In genomic region chr3:95763811-95764210, GRCm38 (mm10) we compare ENCODE assay signal across 27 mouse cellular contexts. TPM values are rescaled to one million over a fixed set of nuclear protein-coding genes. Genes with fewer than 3 reads are reported as not detected.
A peak's percentile ranks its signal among the peaks of the same experiment; 100 is the strongest.
DNase-seq lines count a peak whose midpoint lies in the region; ATAC-seq and TF ChIP-seq lines count a peak whose summit lies in the region.
"Had no signal": no experiment of that assay in that cellular context is flagged by ENCODE, and none has a peak within 500 bp of the region (broad histone marks: within the 10 kb centered on the region; RNA-seq: fewer than 3 reads in every experiment).

No protein-coding gene starts in this region.

- no peak overlapping the region for H3K4me2 ChIP-seq in forebrain, postnatal 0 days (ENCODE audit: low read depth)
- H3K4me2 ChIP-seq in heart, embryonic 12.5 days: no peak overlapping the region
- H3K4me2 ChIP-seq in lung, embryonic 15.5 days: no peak overlapping the region
- H3K4me2 ChIP-seq in stomach, embryonic 14.5 days (replicated peaks; ENCODE audit: low read depth, low read length): no peak overlapping the region
- H3K4me2 ChIP-seq in stomach, postnatal 0 days (replicated peaks; ENCODE audit: low read depth): no peak overlapping the region
- H3K4me2 ChIP-seq: hindbrain, embryonic 13.5 days; kidney, embryonic 15.5 days; limb, embryonic 15.5 days; lung, embryonic 14.5 days; neural tube, embryonic 13.5 days had no signal

- TF ChIP-seq EP300 in stomach, postnatal 0 days (optimal IDR thresholded peaks at IDR 0.05): no peak

- no peaks in the 10 kb centered on the region for H3K27me3 ChIP-seq in forebrain, embryonic 10.5 days (ENCODE audit: poor library complexity, severe bottlenecking)
- no peaks in the 10 kb centered on the region for H3K27me3 ChIP-seq in forebrain, postnatal 0 days (ENCODE audit: insufficient read depth, low read length)
- no peaks in the 10 kb centered on the region for H3K27me3 ChIP-seq in heart, embryonic 12.5 days (replicated peaks)
- H3K27me3 ChIP-seq in lung, embryonic 15.5 days: no peaks in the 10 kb centered on the region
- no peaks in the 10 kb centered on the region for H3K27me3 ChIP-seq in stomach, embryonic 14.5 days (ENCODE audit: control insufficient read depth, insufficient read depth, low read length)
- no peaks in the 10 kb centered on the region for H3K27me3 ChIP-seq in stomach, postnatal 0 days (ENCODE audit: control insufficient read depth, insufficient read depth, low read length)
- H3K27me3 ChIP-seq: CH12.LX; hindbrain, embryonic 13.5 days; kidney, embryonic 15.5 days; limb, embryonic 15.5 days; megakaryocyte, embryonic 14.5 days; neural tube, embryonic 13.5 days had no signal

- H3K27ac ChIP-seq in forebrain, embryonic 10.5 days: 0 out of 2 replicates have a peak overlapping the region, but pooled peaks have one; percentile 4
- no peak overlapping the region for H3K27ac ChIP-seq in forebrain, postnatal 0 days (ENCODE audit: low read depth, low read length)
- peak overlapping the region; percentile 35; the same call in 1 of the 2 replicates for H3K27ac ChIP-seq in heart, embryonic 12.5 days (ENCODE audit: poor library complexity, severe bottlenecking)
- H3K27ac ChIP-seq in lung, embryonic 15.5 days: 0 out of 2 replicates have a peak overlapping the region, but pooled peaks have one; percentile 19
- no peak overlapping the region for H3K27ac ChIP-seq in stomach, embryonic 14.5 days (ENCODE audit: low read length)
- no peak overlapping the region for H3K27ac ChIP-seq in stomach, postnatal 0 days (replicated peaks)
- H3K27ac ChIP-seq: hindbrain, embryonic 13.5 days; kidney, embryonic 15.5 days; limb, embryonic 15.5 days; liver, embryonic 14.5 days; neural tube, embryonic 13.5 days had no signal

- no peak for DNase-seq in forebrain, embryonic 10.5 days (ENCODE audit: extremely low spot score, low spot score)
- DNase-seq in forebrain, postnatal 0 days: no peak
- DNase-seq in heart, adult 8-10 months (ENCODE audit: low spot score): no peak
- DNase-seq in lung, adult 2 months: no peak
- DNase-seq in stomach, postnatal 0 days (ENCODE audit: low spot score): no peak
- DNase-seq: adrenal gland, postnatal 14 days; cerebellum, adult 11 months; cerebellum, adult 9-10 months; cerebellum, postnatal 36 days; heart, postnatal 14 days; kidney, adult 11 months; kidney, postnatal 36 days; lung, embryonic 14.5 days; lung, postnatal 36 days; right cerebral cortex, postnatal 4 days had no signal

- TF ChIP-seq CTCF in forebrain, postnatal 0 days (IDR thresholded peaks at IDR 0.05; ENCODE audit: low read depth): no peak
- no peak for TF ChIP-seq CTCF in lung, adult 2 months (IDR thresholded peaks at IDR 0.05; ENCODE audit: insufficient read depth, low read length)
- TF ChIP-seq CTCF in stomach, postnatal 0 days (IDR thresholded peaks at IDR 0.05; ENCODE audit: low read depth): no peak

- H3K36me3 ChIP-seq in forebrain, embryonic 10.5 days (replicated peaks): peaks cover 64% of the 10 kb centered on the region
- peaks cover 46% of the 10 kb centered on the region for H3K36me3 ChIP-seq in forebrain, postnatal 0 days (ENCODE audit: insufficient read depth)
- H3K36me3 ChIP-seq in heart, embryonic 12.5 days: peaks cover 49% of the 10 kb centered on the region
- H3K36me3 ChIP-seq in lung, embryonic 15.5 days: peaks cover 45% of the 10 kb centered on the region
- H3K36me3 ChIP-seq in stomach, embryonic 14.5 days (ENCODE audit: control insufficient read depth, insufficient read depth, low read length): peaks cover 34% of the 10 kb centered on the region
- peaks cover 21% of the 10 kb centered on the region for H3K36me3 ChIP-seq in stomach, postnatal 0 days (ENCODE audit: control insufficient read depth, insufficient read depth, low read length)

- 83% methylated on average over 10 of the region's 10 CpGs for WGBS in forebrain, embryonic 10.5 days
- 78% methylated on average over 10 of the region's 10 CpGs for WGBS in forebrain, postnatal 0 days
- 79% methylated on average over 10 of the region's 10 CpGs for WGBS in heart, embryonic 12.5 days
- WGBS in lung, embryonic 15.5 days: 60% methylated on average over 10 of the region's 10 CpGs
- WGBS in lung, adult 2 months: 75% methylated on average over 10 of the region's 10 CpGs
- WGBS in stomach, embryonic 14.5 days: 72% methylated on average over 10 of the region's 10 CpGs
- WGBS in stomach, postnatal 0 days: 56% methylated on average over 10 of the region's 10 CpGs

- no peak for TF ChIP-seq POLR2A in lung, adult 2 months (IDR thresholded peaks at IDR 0.05; ENCODE audit: borderline replicate concordance, extremely low read depth, low read depth, low read length)

- no peak overlapping the region for H3K9ac ChIP-seq in forebrain, postnatal 0 days
- no peak overlapping the region for H3K9ac ChIP-seq in heart, embryonic 12.5 days
- no peak overlapping the region for H3K9ac ChIP-seq in lung, embryonic 15.5 days
- H3K9ac ChIP-seq in stomach, embryonic 14.5 days (replicated peaks; ENCODE audit: low read depth, low read length): no peak overlapping the region
- no peak overlapping the region for H3K9ac ChIP-seq in stomach, postnatal 0 days (ENCODE audit: low read length)
- H3K9ac ChIP-seq: hindbrain, embryonic 13.5 days; kidney, embryonic 15.5 days; limb, embryonic 15.5 days; liver, embryonic 14.5 days; lung, embryonic 14.5 days; neural tube, embryonic 13.5 days had no signal

- no peak for ATAC-seq in forebrain, postnatal 0 days
- ATAC-seq in heart, embryonic 12.5 days (ENCODE audit: insufficient number of reproducible peaks, low FRiP score): no peak
- ATAC-seq in lung, embryonic 15.5 days (ENCODE audit: borderline replicate concordance, extremely low read depth, low FRiP score, low TSS enrichment): no peak; the same call in 1 of the 2 replicates
- ATAC-seq in stomach, embryonic 14.5 days (ENCODE audit: insufficient number of reproducible peaks, insufficient read depth, low FRiP score, low read depth): 0 out of 2 replicates have a peak, but pooled peaks have one; percentile 42
- ATAC-seq in stomach, postnatal 0 days (ENCODE audit: low FRiP score, low TSS enrichment): no peak
- ATAC-seq: forebrain, embryonic 16.5 days; inflammation-experienced regulatory T-cells, adult 6 months had no signal

- H3K4me1 ChIP-seq in forebrain, embryonic 10.5 days: 0 out of 2 replicates have a peak, but pooled peaks cover 4% of the 10 kb centered on the region
- H3K4me1 ChIP-seq in forebrain, postnatal 0 days (ENCODE audit: insufficient read depth): no peaks in the 10 kb centered on the region
- H3K4me1 ChIP-seq in heart, embryonic 12.5 days (replicated peaks): peaks cover 19% of the 10 kb centered on the region
- peaks cover 8% of the 10 kb centered on the region for H3K4me1 ChIP-seq in lung, embryonic 15.5 days
- no peaks in the 10 kb centered on the region; the same call in 1 of the 2 replicates for H3K4me1 ChIP-seq in lung, adult 2 months (ENCODE audit: control insufficient read depth, insufficient read depth, low read length)
- H3K4me1 ChIP-seq in stomach, embryonic 14.5 days (ENCODE audit: control insufficient read depth, insufficient read depth, low read length): no peaks in the 10 kb centered on the region
- no peaks in the 10 kb centered on the region for H3K4me1 ChIP-seq in stomach, postnatal 0 days (replicated peaks; ENCODE audit: control insufficient read depth, insufficient read depth)
- H3K4me1 ChIP-seq: hindbrain, embryonic 13.5 days; kidney, embryonic 15.5 days; limb, embryonic 15.5 days; neural tube, embryonic 13.5 days had no signal

- no peaks in the 10 kb centered on the region for H3K9me3 ChIP-seq in forebrain, embryonic 10.5 days
- no peaks in the 10 kb centered on the region for H3K9me3 ChIP-seq in forebrain, postnatal 0 days (ENCODE audit: low read length)
- H3K9me3 ChIP-seq in heart, embryonic 12.5 days (replicated peaks): no peaks in the 10 kb centered on the region
- H3K9me3 ChIP-seq in lung, embryonic 15.5 days: no peaks in the 10 kb centered on the region
- H3K9me3 ChIP-seq in stomach, embryonic 14.5 days (ENCODE audit: control insufficient read depth, low read depth, low read length): no peaks in the 10 kb centered on the region
- H3K9me3 ChIP-seq in stomach, postnatal 0 days (ENCODE audit: control insufficient read depth, low read length): no peaks in the 10 kb centered on the region
- H3K9me3 ChIP-seq: hindbrain, embryonic 13.5 days; kidney, embryonic 15.5 days; limb, embryonic 15.5 days; megakaryocyte, embryonic 14.5 days; neural tube, embryonic 13.5 days had no signal

- no peak overlapping the region for H3K4me3 ChIP-seq in forebrain, embryonic 10.5 days
- H3K4me3 ChIP-seq in forebrain, postnatal 0 days (ENCODE audit: low read depth, low read length): no peak overlapping the region
- no peak overlapping the region for H3K4me3 ChIP-seq in heart, embryonic 12.5 days
- H3K4me3 ChIP-seq in lung, embryonic 15.5 days: no peak overlapping the region
- no peak overlapping the region for H3K4me3 ChIP-seq in lung, adult 2 months (replicated peaks; ENCODE audit: extremely low read depth, low read depth, low read length)
- no peak overlapping the region for H3K4me3 ChIP-seq in stomach, embryonic 14.5 days (ENCODE audit: low read depth, low read length)
- no peak overlapping the region for H3K4me3 ChIP-seq in stomach, postnatal 0 days (ENCODE audit: low read depth, low read length)
- H3K4me3 ChIP-seq: hindbrain, embryonic 13.5 days; kidney, embryonic 15.5 days; limb, embryonic 15.5 days; megakaryocyte, embryonic 14.5 days; neural tube, embryonic 13.5 days had no signal

RNA-seq across cellular contexts. Expression of gene Tars2, which starts 3.8 kb away (rescaled TPM):
- polyA plus RNA-seq in forebrain, embryonic 10.5 days (2016; fragmentation: Nextera tagmentation; extraction: Ambion mirVana): 76.5 and 76.9 TPM in 2 replicates
- total RNA-seq in forebrain, postnatal 0 days (2014; rRNA removed): 40.2 and 52.6 TPM in 2 replicates
- 36.5 and 41.2 TPM in 2 replicates for polyA plus RNA-seq in forebrain, postnatal 0 days (2015; fragmentation: Nextera tagmentation; extraction: Ambion mirVana)
- 43.6 TPM in 2 replicates for polyA plus RNA-seq in heart, embryonic 12.5 days (2016; fragmentation: Nextera tagmentation; extraction: Ambion mirVana)
- total RNA-seq in heart, adult 8-10 months (2022): 10 to 100 TPM; 48.1 to 51.8 (median 49.0) TPM
- 51.8 and 52.8 TPM in 2 replicates for polyA plus RNA-seq in lung, embryonic 15.5 days (2015; fragmentation: Nextera tagmentation; extraction: Ambion mirVana)
- polyA plus RNA-seq in lung, adult 2 months (2012; rRNA removed): 21.6 and 25.7 TPM in 2 replicates
- polyA plus RNA-seq in stomach, embryonic 14.5 days (2014; fragmentation: Nextera tagmentation; extraction: Ambion mirVana): 46.8 and 47.5 TPM in 2 replicates
- polyA plus RNA-seq in stomach, postnatal 0 days (2015; fragmentation: Nextera tagmentation; extraction: Ambion mirVana): 22.4 and 24.4 TPM in 2 replicates

RNA-seq across cellular contexts. Expression of gene Ecm1, which starts 24.4 kb away (rescaled TPM):
- polyA plus RNA-seq in forebrain, embryonic 10.5 days (2016; fragmentation: Nextera tagmentation; extraction: Ambion mirVana): 11.1 and 12.4 TPM in 2 replicates
- 3.3 and 4.8 TPM in 2 replicates for total RNA-seq in forebrain, postnatal 0 days (2014; rRNA removed)
- 8.3 and 8.7 TPM in 2 replicates for polyA plus RNA-seq in forebrain, postnatal 0 days (2015; fragmentation: Nextera tagmentation; extraction: Ambion mirVana)
- polyA plus RNA-seq in heart, embryonic 12.5 days (2016; fragmentation: Nextera tagmentation; extraction: Ambion mirVana): 82.4 and 90.1 TPM in 2 replicates
- 10 to 100 TPM; 36.6 to 76.5 (median 42.3) TPM for total RNA-seq in heart, adult 8-10 months (2022)
- polyA plus RNA-seq in lung, embryonic 15.5 days (2015; fragmentation: Nextera tagmentation; extraction: Ambion mirVana): 16.9 and 20.4 TPM in 2 replicates
- 465 and 807 TPM in 2 replicates for polyA plus RNA-seq in lung, adult 2 months (2012; rRNA removed)
- polyA plus RNA-seq in stomach, embryonic 14.5 days (2014; fragmentation: Nextera tagmentation; extraction: Ambion mirVana): 27.0 and 35.8 TPM in 2 replicates
- polyA plus RNA-seq in stomach, postnatal 0 days (2015; fragmentation: Nextera tagmentation; extraction: Ambion mirVana): 254 and 328 TPM in 2 replicates

RNA-seq across cellular contexts. Expression of gene Rprd2, which starts 54.9 kb away (rescaled TPM):
- 21.1 and 22.3 TPM in 2 replicates for polyA plus RNA-seq in forebrain, embryonic 10.5 days (2016; fragmentation: Nextera tagmentation; extraction: Ambion mirVana)
- total RNA-seq in forebrain, postnatal 0 days (2014; rRNA removed): 32.2 and 43.7 TPM in 2 replicates
- polyA plus RNA-seq in forebrain, postnatal 0 days (2015; fragmentation: Nextera tagmentation; extraction: Ambion mirVana): 17.2 and 21.0 TPM in 2 replicates
- 25.5 and 25.9 TPM in 2 replicates for polyA plus RNA-seq in heart, embryonic 12.5 days (2016; fragmentation: Nextera tagmentation; extraction: Ambion mirVana)
- total RNA-seq in heart, adult 8-10 months (2022): 10 to 100 TPM; 39.1 to 47.6 (median 41.0) TPM
- 20.5 and 21.3 TPM in 2 replicates for polyA plus RNA-seq in lung, embryonic 15.5 days (2015; fragmentation: Nextera tagmentation; extraction: Ambion mirVana)
- 10.0 and 12.1 TPM in 2 replicates for polyA plus RNA-seq in lung, adult 2 months (2012; rRNA removed)
- polyA plus RNA-seq in stomach, embryonic 14.5 days (2014; fragmentation: Nextera tagmentation; extraction: Ambion mirVana): 24.8 and 24.9 TPM in 2 replicates
- polyA plus RNA-seq in stomach, postnatal 0 days (2015; fragmentation: Nextera tagmentation; extraction: Ambion mirVana): 11.1 and 12.0 TPM in 2 replicates

Comparison
In these comparisons a context has a peak if more than half of its experiments do, and no peak if none do; other contexts are left out.
1. H3K27ac ChIP-seq: peak in forebrain, embryonic 10.5 days (single experiment), heart, embryonic 12.5 days (single experiment) and lung, embryonic 15.5 days (single experiment); none in forebrain, postnatal 0 days (single experiment), stomach, embryonic 14.5 days (single experiment) and stomach, postnatal 0 days (single experiment).